Mouse (Mus musculus) ES-Bruce4 (cell line): ENCODE results near the gene Klf11. TPM values are rescaled to one million over a fixed set of nuclear protein-coding genes. Genes with fewer than 3 reads are reported as not detected.
A peak's percentile ranks its signal among the peaks of the same experiment; 100 is the strongest.

Experiments used
- H3K27ac ChIP-seq: 2 replicates; pipeline ENCODE4 v1.5.1; 2012; ENCODE audit warnings: low read length, inconsistent platforms; ENCODE audit not compliant: insufficient read depth
- H3K27me3 ChIP-seq: 2 replicates; pipeline ENCODE4 v1.6.1; 2012; ENCODE audit warnings: mild to moderate bottlenecking, low read length, inconsistent platforms; ENCODE audit not compliant: control insufficient read depth, poor library complexity, insufficient read depth, severe bottlenecking
- H3K36me3 ChIP-seq: 2 replicates; pipeline ENCODE4 v1.6.1; 2012; ENCODE audit warnings: inconsistent platforms, mild to moderate bottlenecking, low read length, moderate library complexity; ENCODE audit not compliant: control insufficient read depth, poor library complexity, insufficient read depth, severe bottlenecking
- H3K4me1 ChIP-seq: one replicate; pipeline ENCODE4 v1.8.1; 2011; ENCODE audit warnings: low read length; ENCODE audit not compliant: control insufficient read depth, insufficient read depth
- H3K4me3 ChIP-seq: 2 replicates; pipeline ENCODE4 v1.5.1; 2011; ENCODE audit warnings: low read depth, mild to moderate bottlenecking, low read length
- H3K9ac ChIP-seq: 2 replicates; pipeline ENCODE4 v1.6.1; 2012; ENCODE audit warnings: low read depth, mild to moderate bottlenecking, inconsistent platforms; ENCODE audit not compliant: poor library complexity, severe bottlenecking
- H3K9me3 ChIP-seq: replicated peaks from 2 replicates; pipeline ENCODE4 v1.6.1; 2012; ENCODE audit warnings: mild to moderate bottlenecking, low read length, inconsistent platforms; ENCODE audit not compliant: control insufficient read depth, poor library complexity, insufficient read depth, severe bottlenecking
- CTCF ChIP-seq: IDR thresholded peaks from one replicate; pipeline ENCODE4 v1.8.1; 2011; ENCODE audit warnings: low read depth, low read length
- EP300 ChIP-seq: IDR thresholded peaks from 2 replicates; pipeline ENCODE4 v1.6.1; 2011; ENCODE audit warnings: low read depth, low read length; ENCODE audit not compliant: insufficient read depth
- POLR2A ChIP-seq: IDR thresholded peaks from one replicate; pipeline ENCODE4 v1.8.1; 2011; ENCODE audit warnings: low read length; ENCODE audit not compliant: insufficient read depth
- polyA plus RNA-seq: library from polyadenylated mRNA; stranded (reverse); fragments of >200 nt; gene quantifications from 2 replicates; pipeline ENCODE4 v1.2.4, GENCODE M21; 2011; ENCODE audit warnings: low read depth; ENCODE audit not compliant: missing spikeins, insufficient read depth, insufficient read length

Gene Klf11
- polyA plus RNA-seq: 20.2 and 23.8 TPM in 2 replicates

DNA sequence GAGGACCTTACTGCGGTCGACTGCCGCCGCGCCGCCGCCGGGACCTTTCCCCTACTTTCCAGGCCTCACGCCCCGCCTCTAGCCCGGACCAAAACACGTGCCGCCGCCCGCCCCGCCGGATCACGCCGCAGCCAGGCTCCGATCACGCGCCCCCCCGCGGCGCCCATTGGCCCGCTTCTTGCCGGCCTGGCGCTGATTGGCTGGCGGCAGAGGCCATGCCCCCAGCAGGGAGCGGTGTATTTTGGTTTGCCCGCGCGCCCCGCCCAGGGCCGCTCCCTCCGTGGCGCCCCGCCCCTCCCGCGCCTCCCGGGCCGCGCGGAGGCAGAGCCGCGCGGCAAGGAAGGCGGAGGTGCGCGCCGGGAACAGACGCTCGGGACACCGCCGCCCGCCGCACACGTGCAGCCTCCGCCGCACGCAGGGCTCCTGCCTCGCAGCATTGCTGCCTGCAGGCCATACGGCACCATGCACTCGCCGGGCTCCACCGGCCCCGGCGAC, at the start of gene Klf11:
TSS of gene Klf11 (plus strand) at position 212 of the 495 bp plus-strand sequence.
- H3K4me1 ChIP-seq: peaks cover 3% of the 10 kb centered on the region
- H3K36me3 ChIP-seq: peaks cover 14% of the 10 kb centered on the region
- peak within 1 kb of the TSS; percentile 52 for H3K27ac ChIP-seq
- H3K9ac ChIP-seq: peak within 1 kb of the TSS; percentile 85
- H3K4me3 ChIP-seq: peak within 1 kb of the TSS; percentile 90
- TF ChIP-seq CTCF: no peak
- TF ChIP-seq EP300: 0 out of 2 replicates have a peak, but pooled peaks have one; percentile 22
- TF ChIP-seq POLR2A: no peak
- H3K27me3 ChIP-seq: no peaks in the 10 kb centered on the region
- H3K9me3 ChIP-seq: no peaks in the 10 kb centered on the region

DNA sequence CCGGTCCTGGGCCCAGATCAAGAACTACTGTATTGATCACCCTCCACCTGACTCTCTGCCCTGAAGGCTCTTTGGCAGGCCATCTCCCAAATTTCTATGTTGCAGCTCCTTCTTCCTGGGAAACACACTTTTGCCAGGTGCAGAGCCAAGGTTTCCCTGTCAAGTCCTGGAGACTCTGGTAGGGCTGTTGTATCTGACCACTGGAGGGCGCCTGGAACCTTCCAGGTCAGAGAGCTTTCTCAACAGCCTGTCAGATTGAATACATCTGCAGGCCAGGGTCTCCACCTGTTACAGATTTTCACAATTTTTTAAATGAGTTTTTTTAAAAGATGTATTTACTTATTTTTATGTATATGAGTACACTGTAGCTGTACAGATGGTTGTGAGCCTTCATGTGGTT, 47.8 kb upstream of the Klf11 start:
- H3K27me3 ChIP-seq: no peaks in the 10 kb centered on the region
- H3K36me3 ChIP-seq: no peaks in the 10 kb centered on the region
- H3K4me1 ChIP-seq: no peaks in the 10 kb centered on the region
- no peaks in the 10 kb centered on the region for H3K9me3 ChIP-seq
- H3K27ac ChIP-seq: no peak overlapping the region
- no peak overlapping the region for H3K9ac ChIP-seq
- TF ChIP-seq POLR2A (no peak), CTCF (peak; percentile 76)
- H3K4me3 ChIP-seq: no peak overlapping the region

DNA sequence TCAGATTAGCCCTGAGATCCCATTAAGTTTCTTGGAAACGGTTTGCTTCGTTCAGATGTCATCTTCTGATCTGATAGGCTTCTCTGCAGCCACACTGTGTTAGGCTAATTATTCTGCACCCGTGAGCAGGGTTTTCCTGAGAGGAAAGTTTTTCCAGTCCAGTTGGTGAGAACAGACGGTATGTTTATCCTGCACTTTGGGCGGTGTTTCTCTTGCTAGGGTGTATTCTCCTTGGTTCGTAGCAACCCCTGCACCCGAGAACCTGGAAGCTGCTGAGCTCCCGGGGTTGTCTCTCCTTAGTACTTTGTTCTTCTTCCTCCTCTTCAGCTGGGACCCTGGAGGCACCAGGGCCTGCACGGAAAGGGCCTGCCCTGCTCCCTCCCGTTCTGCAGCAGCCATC, 44.9 kb upstream of the Klf11 start:
- H3K9ac ChIP-seq: no peak overlapping the region
- H3K27ac ChIP-seq: no peak overlapping the region
- 0 out of 2 replicates have a peak, but pooled peaks cover 4% of the 10 kb centered on the region for H3K36me3 ChIP-seq
- H3K4me3 ChIP-seq: no peak overlapping the region
- H3K4me1 ChIP-seq: no peaks in the 10 kb centered on the region
- H3K27me3 ChIP-seq: no peaks in the 10 kb centered on the region
- no peak for TF ChIP-seq EP300
- TF ChIP-seq CTCF: no peak
- TF ChIP-seq POLR2A: no peak
- H3K9me3 ChIP-seq: no peaks in the 10 kb centered on the region

DNA sequence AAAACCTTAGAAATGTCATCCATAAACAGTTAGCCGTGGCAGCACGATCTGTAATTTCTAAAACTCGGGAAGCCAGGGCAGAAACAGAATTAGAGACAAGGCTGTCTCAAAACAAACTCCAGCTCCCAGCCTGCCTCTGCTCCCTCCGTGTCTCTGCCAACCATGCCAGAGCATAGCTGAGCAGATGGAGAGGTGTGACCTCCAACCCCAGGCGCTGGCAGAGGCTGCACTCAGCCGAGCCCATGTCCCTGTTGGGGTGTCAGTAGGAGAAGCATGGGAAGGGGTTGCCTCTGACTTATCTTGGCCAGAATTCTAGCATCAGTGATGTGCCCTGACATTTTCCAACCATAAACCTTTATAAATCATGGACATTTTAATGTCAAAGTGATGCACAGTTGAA, 38.5 kb upstream of the Klf11 start:
- H3K9me3 ChIP-seq: no peaks in the 10 kb centered on the region
- no peak overlapping the region for H3K27ac ChIP-seq
- H3K36me3 ChIP-seq: peaks cover 4% of the 10 kb centered on the region; the same call in 1 of the 2 replicates
- H3K9ac ChIP-seq: no peak overlapping the region
- no peaks in the 10 kb centered on the region for H3K4me1 ChIP-seq
- no peak overlapping the region for H3K4me3 ChIP-seq
- no peaks in the 10 kb centered on the region for H3K27me3 ChIP-seq
- TF ChIP-seq CTCF: no peak
- no peak for TF ChIP-seq POLR2A

DNA sequence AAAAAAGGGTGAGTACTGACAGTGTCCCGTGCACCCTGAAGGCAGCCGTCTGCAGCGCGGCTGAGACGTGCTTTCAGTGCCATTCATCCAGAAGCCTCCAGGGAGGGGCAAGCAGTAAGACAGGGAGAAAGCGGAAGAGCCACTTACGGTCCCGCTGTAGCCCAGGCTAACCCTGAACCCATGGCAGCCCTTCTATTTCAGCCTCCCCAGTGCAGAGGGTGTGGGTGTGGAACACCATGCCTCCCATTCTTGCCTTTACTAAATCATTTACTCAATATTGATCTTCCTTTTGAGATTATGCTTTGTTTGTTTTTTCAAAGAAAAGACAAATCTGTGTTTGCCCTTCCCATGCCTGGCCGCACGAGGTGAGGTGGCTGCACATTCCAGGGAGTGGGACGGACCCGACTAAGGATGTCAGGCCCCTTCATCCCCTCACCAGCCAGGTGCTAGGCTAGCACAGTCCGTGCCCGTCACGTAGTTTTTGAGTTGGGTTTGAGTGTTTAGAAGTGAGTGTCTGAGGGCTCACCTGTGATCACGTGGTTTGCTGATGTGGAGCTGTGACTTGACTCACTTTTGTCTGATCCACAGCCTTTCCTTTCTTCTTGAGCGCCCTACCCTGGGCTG, 36.5 kb upstream of the Klf11 start:
- TF ChIP-seq EP300 (no peak), CTCF (no peak), POLR2A (no peak)
- Histone ChIP-seq H3K4me3 (no peak overlapping the region), H3K27ac (no peak overlapping the region), H3K9me3 (no peaks in the 10 kb centered on the region), H3K9ac (no peak overlapping the region), H3K27me3 (no peaks in the 10 kb centered on the region), H3K4me1 (no peaks in the 10 kb centered on the region), H3K36me3 (peaks cover 4% of the 10 kb centered on the region; the same call in 1 of the 2 replicates)

DNA sequence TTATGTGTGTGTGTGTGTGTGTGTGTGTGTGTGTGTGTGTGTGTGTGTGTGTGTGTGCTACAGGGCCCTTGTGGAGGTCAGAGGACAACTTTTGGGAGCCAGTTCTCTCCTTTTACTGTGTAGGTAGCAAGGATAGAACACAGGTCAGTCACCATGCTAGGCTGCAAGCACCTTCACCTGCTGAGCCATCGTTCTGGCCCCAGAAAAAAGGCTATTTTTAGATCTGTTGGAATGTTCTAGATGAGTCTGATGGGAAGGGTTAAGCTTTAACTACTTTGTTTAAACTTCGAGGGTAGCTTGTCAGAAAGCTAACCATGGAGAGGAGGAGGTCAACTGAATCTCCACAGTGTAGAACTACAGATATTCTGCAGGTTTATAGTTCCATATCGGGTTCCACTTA, 35.9 kb upstream of the Klf11 start:
- no peaks in the 10 kb centered on the region for H3K4me1 ChIP-seq
- H3K27ac ChIP-seq: no peak overlapping the region
- H3K4me3 ChIP-seq: no peak overlapping the region
- no peaks in the 10 kb centered on the region for H3K27me3 ChIP-seq
- H3K9me3 ChIP-seq: no peaks in the 10 kb centered on the region
- no peaks in the 10 kb centered on the region; the same call in 1 of the 2 replicates for H3K36me3 ChIP-seq
- TF ChIP-seq CTCF: no peak
- no peak for TF ChIP-seq EP300
- TF ChIP-seq POLR2A: no peak
- H3K9ac ChIP-seq: no peak overlapping the region
